Mouse (Mus musculus) hindbrain, embryonic 16.5 days (tissue): ENCODE data around the gene Nemp1. TPM values are rescaled to one million over a fixed set of nuclear protein-coding genes. Genes with fewer than 3 reads are reported as not detected.

Experiments
- ATAC-seq: fragments of 200-750 bp; cut with Nextera tagmentation; 2 replicates; pipeline ENCODE4 v1.8.0; 2017; ENCODE audit warnings: moderate TSS enrichment, moderate library complexity
- H3K27ac ChIP-seq: fragments of 300-500 bp; sonication (generic); 2 replicates; pipeline ENCODE4 v1.5.1; 2014; ENCODE audit warnings: low read depth, mild to moderate bottlenecking, control low read depth, low read length, moderate library complexity
- H3K27me3 ChIP-seq: fragments of 300-500 bp; sonication (generic); replicated peaks from 2 replicates; pipeline ENCODE4 v1.6.1; 2014; ENCODE audit warnings: low read length; ENCODE audit not compliant: control insufficient read depth, insufficient read depth
- H3K36me3 ChIP-seq: fragments of 300-500 bp; sonication (generic); 2 replicates; pipeline ENCODE4 v1.6.1; 2014; ENCODE audit warnings: mild to moderate bottlenecking, low read length, moderate library complexity, mixed read lengths; ENCODE audit not compliant: control insufficient read depth, insufficient read depth
- H3K4me1 ChIP-seq: fragments of 300-500 bp; sonication (generic); 2 replicates; pipeline ENCODE4 v1.6.1; 2014; ENCODE audit warnings: low read depth, low read length; ENCODE audit not compliant: control insufficient read depth, insufficient read depth
- H3K4me2 ChIP-seq: fragments of 300-500 bp; sonication (generic); 2 replicates; pipeline ENCODE4 v1.6.1; 2014; ENCODE audit warnings: mild to moderate bottlenecking, low read length, control low read depth, moderate library complexity
- H3K4me3 ChIP-seq: fragments of 300-500 bp; sonication (generic); 2 replicates; pipeline ENCODE4 v1.5.1; 2014; ENCODE audit warnings: mild to moderate bottlenecking, low read length, control low read depth, moderate library complexity
- H3K9ac ChIP-seq: fragments of 300-500 bp; sonication (generic); 2 replicates; pipeline ENCODE4 v1.6.1; 2014; ENCODE audit warnings: low read depth, mild to moderate bottlenecking, control low read depth, low read length, moderate library complexity
- H3K9me3 ChIP-seq: fragments of 300-500 bp; sonication (generic); 2 replicates; pipeline ENCODE4 v1.6.1; 2014; ENCODE audit warnings: mild to moderate bottlenecking, low read length, moderate library complexity; ENCODE audit not compliant: control insufficient read depth
- WGBS: fragments of 180-500 bp; shearing (Covaris S2); extraction: QIAGEN DNeasy Blood & Tissue Kit; methylation state at CpG from one replicate; pipeline ENCODE4 v1.1.7; 2014; 5-methylcytosine and 5-hydroxymethylcytosine counted together
- polyA plus RNA-seq: library from polyadenylated mRNA; unstranded; fragments of >200 nt; fragmentation: Nextera tagmentation; extraction: Ambion mirVana; gene quantifications from 2 replicates; pipeline ENCODE4 v1.2.1, GENCODE M21; 2015

The Nemp1 gene
- polyA plus RNA-seq, 1 experiment from 2014 or later = 3.9 TPM

DNA sequence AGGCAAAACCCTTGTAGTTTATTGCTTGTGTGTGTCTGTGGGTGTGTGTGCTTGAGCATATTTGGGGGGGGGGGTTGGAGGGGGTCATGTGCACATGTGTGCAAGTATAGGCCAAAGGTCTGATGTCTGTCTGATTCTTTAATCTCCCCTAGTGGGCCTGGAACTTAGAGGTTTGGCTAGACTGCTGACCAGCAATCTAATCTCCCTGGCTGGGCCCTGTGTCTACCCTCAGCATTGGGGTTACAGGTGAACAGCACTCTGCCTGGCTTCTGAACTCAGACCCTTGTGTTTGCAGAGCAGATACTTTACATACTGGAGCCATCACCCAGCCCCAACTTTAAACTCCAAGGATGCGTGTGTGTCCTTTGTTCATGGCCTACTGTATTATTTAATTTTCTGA, 12.5 kb downstream of the Nemp1 start:
- H3K4me2 ChIP-seq = no peak overlapping the region
- no peak overlapping the region for H3K9ac ChIP-seq
- no peak overlapping the region for H3K4me3 ChIP-seq
- WGBS = 76% methylated on average over 1 of the region's 1 CpGs
- peaks cover 9% of the 10 kb centered on the region for H3K4me1 ChIP-seq
- H3K27ac ChIP-seq = no peak overlapping the region
- H3K9me3 ChIP-seq = no peaks in the 10 kb centered on the region
- H3K36me3 ChIP-seq = no peaks in the 10 kb centered on the region
- ATAC-seq = no peak
- H3K27me3 ChIP-seq = no peaks in the 10 kb centered on the region

DNA sequence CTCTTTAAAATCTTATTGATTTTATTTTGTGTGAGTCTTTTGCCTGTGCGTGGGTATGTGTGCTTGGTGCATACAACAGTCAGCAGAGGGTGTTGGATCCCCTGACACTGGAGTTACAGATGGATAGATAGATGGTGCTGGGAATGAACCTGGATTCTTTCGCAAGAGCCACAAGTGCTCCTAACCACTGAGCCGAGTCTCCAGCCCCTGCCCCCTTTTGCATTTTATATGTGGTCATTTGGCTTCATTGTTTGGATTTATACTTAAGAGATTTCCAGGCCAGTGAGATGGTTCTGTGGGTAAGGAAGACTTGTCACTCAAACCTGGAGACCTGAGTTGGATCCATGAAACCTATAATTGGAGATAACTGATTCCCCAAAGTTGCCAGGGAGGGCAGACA, 13.2 kb downstream of the Nemp1 start:
- Histone ChIP-seq H3K9ac (no peak overlapping the region), H3K4me1 (peaks cover 9% of the 10 kb centered on the region), H3K4me3 (no peak overlapping the region), H3K27ac (no peak overlapping the region), H3K36me3 (no peaks in the 10 kb centered on the region), H3K4me2 (no peak overlapping the region), H3K9me3 (no peaks in the 10 kb centered on the region), H3K27me3 (no peaks in the 10 kb centered on the region)
- WGBS = 91% methylated on average over 3 of the region's 3 CpGs
- no peak for ATAC-seq

DNA sequence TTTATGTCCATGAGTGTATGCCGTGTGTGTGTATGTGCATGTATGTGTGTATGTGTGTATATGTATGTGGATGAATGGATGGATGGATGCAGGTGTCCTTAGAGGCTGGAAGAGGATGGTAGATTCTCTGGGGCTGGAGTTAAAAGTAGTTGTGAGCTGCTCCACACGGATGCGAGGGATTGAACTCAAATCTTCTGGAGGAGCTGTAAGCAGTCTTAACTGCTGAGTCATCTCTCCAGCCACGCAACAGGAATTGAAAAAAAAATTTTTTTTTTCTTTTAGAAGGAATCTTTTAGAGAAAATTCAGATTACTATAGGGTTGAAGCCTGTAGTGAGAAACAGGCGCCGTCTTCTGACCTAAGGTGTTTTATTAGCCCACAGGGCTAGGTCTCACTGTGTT, 16.2 kb downstream of the Nemp1 start:
- Histone ChIP-seq H3K9ac (no peak overlapping the region), H3K4me1 (peaks cover 2% of the 10 kb centered on the region), H3K36me3 (no peaks in the 10 kb centered on the region), H3K4me2 (no peak overlapping the region), H3K27me3 (no peaks in the 10 kb centered on the region), H3K27ac (no peak overlapping the region), H3K9me3 (no peaks in the 10 kb centered on the region), H3K4me3 (no peak overlapping the region)
- WGBS = 89% methylated on average over 6 of the region's 6 CpGs
- ATAC-seq = no peak

DNA sequence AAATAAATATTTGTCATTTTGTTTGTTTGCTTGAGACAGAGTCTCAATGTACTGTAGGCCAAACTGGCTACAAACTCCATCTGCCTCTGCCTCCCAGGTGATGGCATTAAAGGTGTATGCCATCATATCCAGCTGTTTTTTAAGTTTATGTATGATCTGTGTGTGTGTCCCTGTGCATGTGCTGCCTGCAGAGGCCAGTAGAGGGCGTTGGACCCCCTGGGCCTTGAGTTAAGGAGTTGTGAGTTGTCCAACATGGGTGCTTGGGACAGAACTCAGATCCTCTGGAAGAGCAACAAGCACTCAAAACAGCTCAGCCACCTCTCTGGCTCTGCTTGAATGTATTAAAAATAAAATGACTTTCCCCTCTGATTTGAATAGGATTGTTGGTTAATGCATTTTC, 24.4 kb downstream of the Nemp1 start:
- Histone ChIP-seq H3K9ac (no peak overlapping the region), H3K27me3 (no peaks in the 10 kb centered on the region), H3K4me2 (no peak overlapping the region), H3K4me1 (no peaks in the 10 kb centered on the region), H3K36me3 (no peaks in the 10 kb centered on the region; the same call in 1 of the 2 replicates), H3K27ac (no peak overlapping the region), H3K4me3 (no peak overlapping the region), H3K9me3 (no peaks in the 10 kb centered on the region)
- no peak for ATAC-seq
- WGBS = 36% methylated on average over 1 of the region's 1 CpGs

DNA sequence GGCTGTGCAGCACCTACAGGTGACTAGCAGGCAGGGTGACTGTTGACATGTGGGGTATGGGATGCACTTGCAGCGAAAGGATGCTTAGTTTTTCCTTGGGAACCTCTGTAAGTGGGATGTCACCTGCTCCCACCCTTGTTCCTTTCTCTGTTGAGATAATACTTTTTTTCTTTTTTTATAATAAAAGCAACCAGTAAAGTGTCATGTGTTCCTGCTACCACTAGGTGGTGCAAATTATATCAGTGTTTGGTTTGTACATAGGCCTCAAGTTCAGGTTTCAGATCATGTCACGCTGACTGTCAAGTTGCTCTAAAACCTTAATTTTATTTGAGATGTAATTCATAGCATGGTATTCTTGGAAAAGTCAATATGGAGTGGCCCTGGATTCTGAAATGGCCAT, 27.9 kb downstream of the Nemp1 start:
- H3K4me3 ChIP-seq = no peak overlapping the region
- H3K9me3 ChIP-seq = no peaks in the 10 kb centered on the region
- no peak for ATAC-seq
- no peak overlapping the region for H3K27ac ChIP-seq
- no peaks in the 10 kb centered on the region; the same call in 1 of the 2 replicates for H3K36me3 ChIP-seq
- H3K4me1 ChIP-seq = no peaks in the 10 kb centered on the region
- 57% methylated on average over 2 of the region's 2 CpGs for WGBS
- no peak overlapping the region for H3K4me2 ChIP-seq
- H3K27me3 ChIP-seq = no peaks in the 10 kb centered on the region
- H3K9ac ChIP-seq = no peak overlapping the region

DNA sequence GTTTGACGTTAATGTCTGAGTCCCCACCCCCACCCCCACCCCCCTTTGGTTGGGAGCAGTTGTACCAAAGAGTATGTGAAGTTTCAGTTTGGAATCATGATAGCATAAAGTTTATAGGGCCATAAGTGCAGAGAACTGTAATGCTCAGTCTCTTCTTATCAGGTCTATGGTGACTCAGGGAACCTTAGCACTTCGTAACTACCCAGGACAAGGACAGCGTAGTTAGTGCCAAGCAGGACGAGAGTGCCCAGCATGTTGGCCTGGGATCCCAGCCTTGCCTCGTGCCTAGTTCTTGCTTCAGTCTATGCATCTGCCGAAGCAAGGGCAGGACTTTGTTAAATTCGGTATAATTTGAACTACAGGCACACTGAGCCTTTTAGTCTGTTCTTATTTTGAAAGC, 29.1 kb downstream of the Nemp1 start:
- WGBS = 94% methylated on average over 7 of the region's 7 CpGs
- Histone ChIP-seq H3K9me3 (no peaks in the 10 kb centered on the region), H3K4me3 (no peak overlapping the region), H3K9ac (no peak overlapping the region), H3K36me3 (no peaks in the 10 kb centered on the region; the same call in 1 of the 2 replicates), H3K4me1 (no peaks in the 10 kb centered on the region), H3K4me2 (no peak overlapping the region), H3K27me3 (no peaks in the 10 kb centered on the region), H3K27ac (no peak overlapping the region)
- no peak for ATAC-seq

DNA sequence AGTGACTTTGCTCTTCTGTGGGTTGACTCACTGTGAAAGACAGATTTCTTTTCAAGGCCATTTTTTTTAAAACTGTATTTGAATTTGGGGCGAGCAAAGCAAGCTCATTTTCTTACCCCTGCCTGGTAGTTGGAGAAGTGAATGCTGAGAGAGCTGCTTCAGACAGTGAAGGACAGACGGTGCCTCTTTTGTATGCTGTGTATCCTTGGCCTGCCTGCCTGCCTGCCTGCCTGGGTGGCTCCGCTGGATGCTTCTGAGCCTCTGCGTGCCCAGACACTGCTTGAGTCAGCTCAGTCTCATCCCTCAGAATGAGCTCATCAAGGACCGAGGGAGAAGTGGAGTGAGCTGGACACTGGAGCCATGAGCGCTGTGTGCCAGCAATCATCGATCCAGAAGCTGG, 32.3 kb downstream of the Nemp1 start:
- 92% methylated on average over 7 of the region's 7 CpGs for WGBS
- Histone ChIP-seq H3K36me3 (no peaks in the 10 kb centered on the region; the same call in 1 of the 2 replicates), H3K9me3 (no peaks in the 10 kb centered on the region), H3K4me1 (no peaks in the 10 kb centered on the region), H3K9ac (no peak overlapping the region), H3K27ac (no peak overlapping the region), H3K4me2 (no peak overlapping the region), H3K4me3 (no peak overlapping the region), H3K27me3 (no peaks in the 10 kb centered on the region)
- ATAC-seq = no peak

DNA sequence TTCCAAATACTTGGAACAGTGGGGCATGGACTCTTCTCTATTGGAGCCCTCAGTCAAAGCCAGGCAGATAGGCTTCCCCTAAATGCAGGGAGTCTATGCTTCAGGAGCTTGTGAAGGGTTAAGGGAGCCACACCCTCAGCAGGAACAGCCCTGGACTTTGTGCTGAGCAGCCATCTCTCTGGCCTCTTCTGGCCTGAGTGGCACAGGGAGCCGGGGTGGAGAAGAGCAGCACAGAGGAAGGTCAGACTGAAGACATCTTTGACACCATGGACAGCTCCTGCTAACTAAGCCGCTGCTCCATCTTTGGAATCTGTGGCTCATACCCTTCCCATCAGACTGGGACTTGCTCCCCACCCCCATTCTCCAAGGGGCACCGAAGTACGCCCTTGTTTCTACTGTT, 36.6 kb downstream of the Nemp1 start:
- no peak overlapping the region for H3K4me3 ChIP-seq
- no peak overlapping the region for H3K9ac ChIP-seq
- H3K27ac ChIP-seq = no peak overlapping the region
- no peaks in the 10 kb centered on the region for H3K36me3 ChIP-seq
- H3K4me1 ChIP-seq = no peaks in the 10 kb centered on the region
- no peaks in the 10 kb centered on the region for H3K27me3 ChIP-seq
- 57% methylated on average over 4 of the region's 4 CpGs for WGBS
- ATAC-seq = no peak
- H3K4me2 ChIP-seq = no peak overlapping the region
- no peaks in the 10 kb centered on the region for H3K9me3 ChIP-seq

DNA sequence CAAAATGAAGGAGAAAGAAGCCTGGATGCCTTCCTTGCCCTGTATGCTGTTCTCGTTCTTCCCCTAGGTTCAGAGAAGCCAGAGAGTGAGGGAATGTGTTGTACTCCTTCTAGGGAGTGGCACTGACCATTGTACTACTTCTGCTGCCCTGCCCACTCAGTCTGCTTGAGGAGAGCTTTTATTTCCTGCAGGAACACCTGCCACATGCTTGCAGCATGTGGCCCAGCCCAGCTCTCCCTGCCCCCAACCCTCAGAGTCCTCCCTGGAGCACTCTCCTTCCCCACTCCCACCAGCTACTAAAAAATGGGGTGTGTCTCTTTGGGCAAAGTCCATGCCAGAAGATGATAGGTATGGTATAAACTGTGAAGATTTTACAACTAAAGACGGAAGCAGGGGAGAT, 37.6 kb downstream of the Nemp1 start:
- WGBS = 87% methylated on average over 2 of the region's 2 CpGs

DNA sequence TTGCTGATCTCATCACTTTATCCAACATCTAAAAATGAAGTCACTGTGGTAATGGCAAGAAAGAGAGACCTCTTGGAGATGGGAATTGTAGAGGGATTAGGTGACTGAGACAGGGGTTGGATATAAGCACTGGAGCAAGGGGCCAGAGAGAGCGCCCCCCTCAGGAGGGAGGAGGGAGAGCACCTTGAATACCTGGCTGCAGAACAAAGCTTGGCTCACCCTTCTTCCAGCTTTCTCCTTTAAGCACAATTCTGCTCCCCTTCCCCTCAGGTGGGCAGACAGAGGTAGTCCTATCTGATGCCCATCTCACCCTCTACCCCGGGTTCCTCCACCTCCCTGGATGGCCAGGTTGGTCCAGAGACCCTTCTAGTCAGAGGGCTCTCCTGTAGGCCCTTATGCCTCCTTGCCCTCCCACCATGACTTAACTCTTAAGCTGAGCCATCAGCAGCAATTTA, 38.1 kb downstream of the Nemp1 start, which contains the start of gene Myo1a:
Myo1a (plus strand) TSS at position 405 of the 455 bp plus-strand sequence.
- H3K27me3 ChIP-seq = no peaks in the 10 kb centered on the region
- H3K27ac ChIP-seq = no peak within 1 kb of the TSS
- H3K4me1 ChIP-seq = no peaks in the 10 kb centered on the region
- H3K4me3 ChIP-seq = no peak within 1 kb of the TSS
- WGBS = 64% methylated on average over 2 of the region's 2 CpGs
- ATAC-seq = no peak
- no peak within 1 kb of the TSS for H3K4me2 ChIP-seq
- no peaks in the 10 kb centered on the region for H3K36me3 ChIP-seq
- H3K9ac ChIP-seq = no peak within 1 kb of the TSS
- no peaks in the 10 kb centered on the region for H3K9me3 ChIP-seq

More for the DNA sequence above, 37.6 kb downstream of the Nemp1 start:
- no peaks in the 10 kb centered on the region for H3K27me3 ChIP-seq
- H3K4me2 ChIP-seq = no peak overlapping the region
- no peaks in the 10 kb centered on the region for H3K36me3 ChIP-seq
- H3K4me3 ChIP-seq = no peak overlapping the region
- no peaks in the 10 kb centered on the region for H3K4me1 ChIP-seq
- no peak for ATAC-seq
- H3K9me3 ChIP-seq = no peaks in the 10 kb centered on the region
- H3K27ac ChIP-seq = no peak overlapping the region
- no peak overlapping the region for H3K9ac ChIP-seq
